Mouse (Mus musculus) lung, embryonic 14.5 days (tissue): ENCODE results near the gene Itga2b. TPM values are rescaled to one million over a fixed set of nuclear protein-coding genes. Genes with fewer than 3 reads are reported as not detected.
"Not testable (repeated sequence)": the region's sequence is repeated elsewhere in the genome, so short reads cannot be mapped to it uniquely, and the experiment has no call there.

ENCODE experiments used
- ATAC-seq: fragments of 200-750 bp; cut with Nextera tagmentation; 2 replicates; pipeline ENCODE4 v1.8.0; 2017; ENCODE audit warnings: mild to moderate bottlenecking, moderate TSS enrichment, moderate library complexity; ENCODE audit not compliant: insufficient read depth
- DNase-seq: peaks from one replicate; pipeline ENCODE4 v3.0.0-alpha.2; 2015
- H3K27ac ChIP-seq: fragments of 300-500 bp; sonication (generic); 2 replicates; pipeline ENCODE4 v1.5.1; 2014; ENCODE audit warnings: low read depth, mild to moderate bottlenecking, moderate library complexity
- H3K27me3 ChIP-seq: fragments of 300-500 bp; sonication (generic); 2 replicates; pipeline ENCODE4 v1.6.1; 2014; ENCODE audit warnings: low read length, control low read depth; ENCODE audit not compliant: insufficient read depth
- H3K36me3 ChIP-seq: fragments of 300-500 bp; sonication (generic); 2 replicates; pipeline ENCODE4 v1.6.1; 2014; ENCODE audit warnings: control low read depth; ENCODE audit not compliant: insufficient read depth
- H3K4me1 ChIP-seq: fragments of 300-500 bp; sonication (generic); 2 replicates; pipeline ENCODE4 v1.6.1; 2014; ENCODE audit warnings: antibody characterized with exemption, control low read depth; ENCODE audit not compliant: insufficient read depth
- H3K4me2 ChIP-seq: fragments of 300-500 bp; sonication (generic); 2 replicates; pipeline ENCODE4 v1.6.1; 2014; ENCODE audit warnings: mild to moderate bottlenecking
- H3K4me3 ChIP-seq: fragments of 300-500 bp; sonication (generic); 2 replicates; pipeline ENCODE4 v1.5.1; 2014; ENCODE audit warnings: low read depth, low read length
- H3K9ac ChIP-seq: fragments of 300-500 bp; sonication (generic); 2 replicates; pipeline ENCODE4 v1.6.1; 2014
- H3K9me3 ChIP-seq: fragments of 300-500 bp; sonication (generic); 2 replicates; pipeline ENCODE4 v1.6.1; 2016; ENCODE audit warnings: low read depth, low read length, control low read depth
- CTCF ChIP-seq: IDR thresholded peaks from 2 replicates; pipeline ENCODE4 v1.5.1; 2016; ENCODE audit warnings: antibody characterized with exemption, low read depth
- WGBS: fragments of 180-500 bp; shearing (Covaris S2); extraction: QIAGEN DNeasy Blood & Tissue Kit; methylation state at CpG from one replicate; pipeline ENCODE4 v1.1.7; 2014; 5-methylcytosine and 5-hydroxymethylcytosine counted together
- polyA plus RNA-seq: library from polyadenylated mRNA; unstranded; fragments of >200 nt; fragmentation: Nextera tagmentation; extraction: Ambion mirVana; gene quantifications from 2 replicates; pipeline ENCODE4 v1.2.1, GENCODE M21; 2014

Itga2b gene
- polyA plus RNA-seq, 1 experiment from 2014 or later, result 10.1 TPM

DNA sequence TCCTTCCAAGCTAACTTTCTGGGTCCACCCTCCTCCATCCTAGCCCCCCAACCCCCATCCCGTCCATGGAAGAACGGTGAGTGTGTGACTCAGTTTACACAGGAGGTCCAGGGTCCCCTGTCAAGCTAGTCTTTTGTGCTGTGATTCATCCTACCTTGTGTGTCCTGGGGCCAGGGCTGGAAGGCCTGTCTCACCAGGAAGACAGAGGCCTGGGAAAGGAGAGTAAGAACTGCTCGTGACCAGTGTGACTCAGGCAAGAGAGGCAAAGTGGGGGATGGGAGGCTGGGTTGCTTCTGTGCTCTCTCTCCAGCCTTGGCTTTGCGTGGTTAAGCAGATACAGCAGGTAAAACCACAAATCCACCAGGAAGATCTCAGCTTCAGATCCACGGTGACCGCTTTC lies 45.3 kb downstream of the Itga2b start:
- no peak for DNase-seq
- Histone ChIP-seq H3K9me3 (no peaks in the 10 kb centered on the region), H3K9ac (no peak overlapping the region), H3K27ac (no peak overlapping the region), H3K4me3 (no peak overlapping the region), H3K4me1 (no peaks in the 10 kb centered on the region), H3K27me3 (no peaks in the 10 kb centered on the region), H3K36me3 (no peaks in the 10 kb centered on the region), H3K4me2 (no peak overlapping the region)
- WGBS, result 71% methylated on average over 6 of the region's 6 CpGs
- no peak for ATAC-seq
- no peak for TF ChIP-seq CTCF

DNA sequence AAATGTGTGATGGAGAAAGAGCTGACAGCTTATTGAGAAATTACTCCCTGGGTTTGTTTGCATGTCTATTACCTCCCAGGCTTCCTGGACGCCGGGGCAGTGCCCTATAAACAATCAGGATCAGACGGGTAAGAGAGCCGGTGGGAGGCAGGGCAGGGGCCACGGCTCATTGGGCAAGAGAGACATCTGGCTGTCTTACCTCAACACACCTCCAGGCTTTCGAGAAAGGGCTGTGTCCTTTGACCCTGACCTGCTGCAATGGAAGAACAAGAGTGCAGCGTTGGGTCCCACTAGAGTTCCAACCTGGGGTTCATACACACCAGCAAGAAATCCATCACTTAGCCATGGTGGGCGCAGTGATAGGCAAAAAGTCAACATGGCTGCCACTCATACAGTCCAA lies 48.4 kb downstream of the Itga2b start:
- no peak for DNase-seq
- ATAC-seq, result no peak
- Histone ChIP-seq H3K27ac (no peak overlapping the region), H3K4me1 (no peaks in the 10 kb centered on the region), H3K36me3 (no peaks in the 10 kb centered on the region), H3K9me3 (no peaks in the 10 kb centered on the region), H3K27me3 (no peaks in the 10 kb centered on the region), H3K4me3 (no peak overlapping the region), H3K4me2 (no peak overlapping the region), H3K9ac (no peak overlapping the region)
- no peak for TF ChIP-seq CTCF
- 45% methylated on average over 8 of the region's 8 CpGs for WGBS

DNA sequence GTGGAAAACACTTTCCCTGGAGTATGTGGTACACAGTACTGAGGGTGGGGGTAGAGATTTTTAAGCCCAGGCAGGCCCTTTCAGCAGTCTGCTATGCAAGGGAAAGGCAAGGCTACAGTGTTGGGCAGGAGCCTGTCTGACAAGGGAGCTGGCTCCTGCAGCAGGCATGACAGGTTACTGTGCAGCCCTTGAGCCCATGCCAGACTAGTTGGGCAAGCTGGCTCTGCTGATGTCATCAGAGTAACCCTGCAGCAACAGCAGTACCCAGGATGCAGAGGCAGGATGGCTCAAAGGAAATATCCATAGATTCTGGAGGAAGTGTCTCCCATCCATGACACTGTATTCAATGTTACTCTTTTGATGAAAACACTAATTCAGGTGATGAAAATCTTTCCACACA lies 51.0 kb downstream of the Itga2b start:
- no peaks in the 10 kb centered on the region for H3K4me1 ChIP-seq
- no peak for ATAC-seq

DNA sequence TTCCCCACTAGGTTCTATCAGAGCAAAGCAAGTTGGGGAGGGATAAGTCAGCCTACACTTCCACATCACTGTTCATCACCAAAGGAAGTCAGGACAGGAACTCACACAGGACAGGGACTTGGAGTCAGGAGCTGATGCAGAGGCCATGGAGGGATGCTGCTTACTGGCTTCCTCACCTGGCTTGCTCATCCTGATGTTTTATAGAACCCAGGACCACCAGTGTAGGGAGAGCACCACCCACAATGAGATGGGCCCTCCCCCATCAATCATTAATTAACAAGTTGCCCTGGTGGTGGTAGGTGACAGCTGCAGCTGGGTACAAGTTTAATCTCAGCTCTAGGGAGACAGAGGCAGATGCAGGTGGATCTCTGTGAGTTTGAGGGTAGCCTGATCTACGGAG lies 52.8 kb downstream of the Itga2b start:
- DNase-seq (no peak), ATAC-seq (no peak)
- no peak overlapping the region for H3K4me2 ChIP-seq
- no peaks in the 10 kb centered on the region for H3K9me3 ChIP-seq
- 81% methylated on average over 1 of the region's 1 CpGs for WGBS
- H3K36me3 ChIP-seq, result no peaks in the 10 kb centered on the region
- H3K9ac ChIP-seq, result no peak overlapping the region; the same call in 1 of the 2 replicates
- H3K27ac ChIP-seq, result no peak overlapping the region
- no peaks in the 10 kb centered on the region for H3K27me3 ChIP-seq
- H3K4me1 ChIP-seq, result no peaks in the 10 kb centered on the region
- no peak for TF ChIP-seq CTCF
- H3K4me3 ChIP-seq, result no peak overlapping the region

More for the DNA sequence above, 51.0 kb downstream of the Itga2b start:
- H3K4me3 ChIP-seq, result no peak overlapping the region
- H3K27ac ChIP-seq, result no peak overlapping the region
- H3K36me3 ChIP-seq, result no peaks in the 10 kb centered on the region
- H3K27me3 ChIP-seq, result no peaks in the 10 kb centered on the region
- no peak overlapping the region for H3K9ac ChIP-seq
- TF ChIP-seq CTCF, result no peak
- H3K4me2 ChIP-seq, result no peak overlapping the region
- DNase-seq, result no peak
- H3K9me3 ChIP-seq, result no peaks in the 10 kb centered on the region

DNA sequence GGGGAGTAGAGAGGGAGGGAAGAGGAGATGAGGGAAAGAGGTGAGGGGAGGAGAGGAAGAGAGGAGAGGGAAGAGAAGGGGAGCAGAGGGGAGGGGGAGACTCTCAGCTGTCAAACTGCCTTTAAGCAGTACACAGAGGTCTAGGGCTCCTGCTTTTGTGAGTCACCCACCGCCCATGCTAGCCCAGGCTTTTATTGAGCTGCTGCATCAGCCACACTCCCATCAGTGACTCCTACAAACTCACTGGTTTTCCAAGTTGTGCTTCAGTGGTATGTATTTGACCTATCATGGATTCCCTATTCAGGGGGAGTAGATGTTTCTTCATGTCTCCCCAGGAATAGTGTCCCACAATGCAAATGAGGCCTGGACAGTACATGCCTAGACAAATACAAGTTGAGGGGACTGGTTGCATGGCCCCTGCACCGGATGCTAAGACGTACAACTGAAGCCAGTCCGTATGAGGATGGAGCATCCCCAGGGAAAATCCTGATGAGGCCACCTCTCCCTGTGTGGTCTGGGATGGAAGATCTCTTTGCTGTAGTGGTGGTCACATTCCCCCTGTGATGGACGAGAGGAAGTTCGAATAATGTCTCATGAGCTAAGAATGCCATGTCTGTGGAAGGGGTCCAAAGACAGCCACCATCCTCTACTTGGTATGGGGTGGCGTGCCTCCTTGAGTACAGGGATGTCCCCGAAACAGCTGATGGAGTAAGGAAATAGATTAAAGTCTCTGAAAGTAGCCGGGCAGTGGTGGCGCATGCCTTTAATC lies 54.7 kb downstream of the Itga2b start:
- H3K9ac ChIP-seq, result no peak overlapping the region
- H3K9me3 ChIP-seq, result no peaks in the 10 kb centered on the region
- ATAC-seq, result no peak
- 56% methylated on average over 10 of the region's 10 CpGs for WGBS
- no peak overlapping the region for H3K4me2 ChIP-seq
- no peak overlapping the region for H3K27ac ChIP-seq
- H3K4me3 ChIP-seq, result no peak overlapping the region
- no peaks in the 10 kb centered on the region for H3K4me1 ChIP-seq
- no peak for DNase-seq
- H3K27me3 ChIP-seq, result no peaks in the 10 kb centered on the region
- TF ChIP-seq CTCF, result no peak
- no peaks in the 10 kb centered on the region for H3K36me3 ChIP-seq

DNA sequence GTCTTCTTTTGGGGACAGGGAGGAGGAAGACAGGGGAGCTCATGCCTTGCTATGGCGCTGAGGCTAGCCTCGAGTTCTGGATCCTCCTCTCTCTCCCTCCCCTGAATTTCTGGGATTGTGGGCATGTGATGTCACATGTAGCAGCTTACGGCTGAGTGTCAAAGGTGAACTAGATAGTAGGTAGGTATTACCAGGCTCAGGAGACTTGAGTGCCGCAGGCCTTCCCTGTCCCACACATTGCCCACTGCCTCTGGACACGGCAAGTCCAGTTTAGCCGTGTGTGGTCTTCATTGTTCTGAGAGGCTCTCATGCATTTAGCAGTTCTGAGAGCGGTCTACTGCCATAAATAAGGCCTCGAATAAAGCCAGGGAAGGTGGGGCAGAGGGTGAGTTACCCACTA lies 56.9 kb downstream of the Itga2b start:
- Histone ChIP-seq H3K9ac (no peak overlapping the region), H3K4me2 (no peak overlapping the region), H3K9me3 (no peaks in the 10 kb centered on the region), H3K27ac (no peak overlapping the region), H3K27me3 (no peaks in the 10 kb centered on the region), H3K4me1 (no peaks in the 10 kb centered on the region), H3K36me3 (no peaks in the 10 kb centered on the region), H3K4me3 (no peak overlapping the region)
- 74% methylated on average over 8 of the region's 8 CpGs for WGBS
- DNase-seq, result no peak
- no peak for ATAC-seq
- TF ChIP-seq CTCF, result no peak

DNA sequence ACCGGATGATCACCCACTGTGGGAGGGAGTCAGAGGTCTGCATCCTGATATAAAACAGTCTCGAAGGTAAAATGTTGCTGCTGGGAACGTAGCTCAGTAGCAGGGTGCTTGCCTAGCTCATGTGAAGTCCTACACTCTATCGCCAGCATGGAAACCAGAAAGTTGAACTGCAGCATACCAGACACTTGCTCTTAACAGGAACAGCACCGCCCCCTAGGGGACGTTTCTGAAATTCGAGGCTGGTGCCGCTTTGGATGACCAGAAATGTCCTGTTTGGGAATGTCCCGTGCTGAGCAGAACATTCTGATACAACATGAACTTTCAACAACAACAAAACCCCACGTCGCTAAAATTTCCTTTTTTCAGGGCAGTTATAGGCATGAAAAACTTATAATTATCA lies 58.2 kb downstream of the Itga2b start:
- TF ChIP-seq CTCF, result peak; percentile 92
- H3K9ac ChIP-seq, result no peak overlapping the region
- WGBS, result 5% methylated on average over 11 of the region's 11 CpGs
- no peak; the same call in 1 of the 2 replicates for ATAC-seq
- no peaks in the 10 kb centered on the region for H3K4me1 ChIP-seq
- DNase-seq, result peak; percentile 99
- no peaks in the 10 kb centered on the region for H3K9me3 ChIP-seq
- H3K4me2 ChIP-seq, result 0 out of 2 replicates have a peak overlapping the region, but pooled peaks have one; percentile 23
- no peak overlapping the region; the same call in 1 of the 2 replicates for H3K27ac ChIP-seq
- no peaks in the 10 kb centered on the region for H3K36me3 ChIP-seq
- H3K4me3 ChIP-seq, result no peak overlapping the region
- H3K27me3 ChIP-seq, result no peaks in the 10 kb centered on the region

DNA sequence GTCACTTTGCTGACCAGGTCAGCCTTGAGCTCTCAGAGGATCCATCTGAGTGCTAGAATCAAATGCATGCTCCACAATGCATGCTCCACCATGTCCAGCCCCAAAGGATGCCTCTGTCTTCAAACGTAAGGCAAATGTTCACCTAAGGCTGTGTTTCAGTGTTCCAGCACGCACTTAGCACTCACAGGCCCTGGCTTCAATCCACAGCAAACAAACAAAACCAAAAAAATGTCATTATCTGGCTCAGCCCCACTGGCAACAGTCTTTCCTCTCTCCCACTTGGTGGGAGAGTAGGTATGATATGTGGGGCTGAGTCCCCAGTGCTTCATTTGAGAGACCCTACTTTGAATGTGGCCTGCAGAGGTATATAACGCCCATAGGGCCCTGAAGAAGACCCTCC lies 58.9 kb downstream of the Itga2b start:
- 69% methylated on average over 3 of the region's 3 CpGs for WGBS
- H3K4me2 ChIP-seq, result no peak overlapping the region
- H3K9me3 ChIP-seq, result no peaks in the 10 kb centered on the region
- no peak for TF ChIP-seq CTCF
- H3K4me1 ChIP-seq, result peaks cover 5% of the 10 kb centered on the region; the same call in 1 of the 2 replicates
- ATAC-seq (no peak), DNase-seq (no peak)
- no peak overlapping the region for H3K9ac ChIP-seq
- no peak overlapping the region for H3K4me3 ChIP-seq
- no peak overlapping the region for H3K27ac ChIP-seq
- no peaks in the 10 kb centered on the region for H3K36me3 ChIP-seq
- no peaks in the 10 kb centered on the region for H3K27me3 ChIP-seq

DNA sequence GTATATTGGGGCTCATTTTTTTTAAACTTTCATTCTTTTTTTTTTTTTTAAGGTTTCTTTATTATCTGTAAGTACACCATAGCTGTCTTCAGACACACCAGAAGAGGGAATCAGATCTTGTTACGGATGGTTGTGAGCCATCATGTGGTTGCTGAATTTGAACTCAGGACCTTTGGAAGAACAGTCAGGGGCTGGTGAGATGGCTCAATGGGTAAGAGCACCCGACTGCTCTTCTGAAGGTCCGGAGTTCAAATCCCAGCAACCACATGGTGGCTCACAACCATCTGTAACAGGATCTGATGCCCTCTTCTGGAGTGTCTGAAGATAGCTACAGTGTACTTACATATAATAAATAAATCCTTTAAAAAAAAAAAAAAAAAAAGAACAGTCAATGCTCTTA lies 59.6 kb downstream of the Itga2b start:
- not testable (repeated sequence) for H3K36me3 ChIP-seq, DNase-seq
- WGBS, result 91% methylated on average over 3 of the region's 3 CpGs

More for the DNA sequence above, 59.6 kb downstream of the Itga2b start:
- not testable (repeated sequence) for H3K9ac ChIP-seq, H3K27me3 ChIP-seq, ATAC-seq, H3K9me3 ChIP-seq, H3K27ac ChIP-seq, H3K4me3 ChIP-seq, H3K4me1 ChIP-seq, H3K4me2 ChIP-seq
